Mouse (Mus musculus) erythroblast, embryonic 14.5 days (primary cell): Measurements from ENCODE around the gene Cldn18. TPM values are rescaled to one million over a fixed set of nuclear protein-coding genes. Genes with fewer than 3 reads are reported as not detected.

Experiments
- H3K27me3 ChIP-seq: 2 replicates; pipeline ENCODE4 v1.6.1; 2012; ENCODE audit warnings: inconsistent platforms; ENCODE audit not compliant: control insufficient read depth
- H3K36me3 ChIP-seq: 2 replicates; pipeline ENCODE4 v1.6.1; 2012; ENCODE audit warnings: mild to moderate bottlenecking, inconsistent platforms; ENCODE audit not compliant: control insufficient read depth
- H3K4me1 ChIP-seq: 2 replicates; pipeline ENCODE4 v1.6.1; 2012; ENCODE audit warnings: inconsistent platforms; ENCODE audit not compliant: control insufficient read depth
- H3K4me3 ChIP-seq: replicated peaks from 2 replicates; pipeline ENCODE3; 2012; ENCODE audit warnings: moderate library complexity, mild to moderate bottlenecking, inconsistent platforms
- H3K9me3 ChIP-seq: 2 replicates; pipeline ENCODE4 v1.6.1; 2012; ENCODE audit warnings: low read length, inconsistent platforms, mixed read lengths; ENCODE audit not compliant: control insufficient read depth
- GATA1 ChIP-seq: IDR thresholded peaks from 2 replicates; pipeline ENCODE4 v1.6.1; 2012; ENCODE audit warnings: low read length, inconsistent platforms, mixed read lengths
- TAL1 ChIP-seq: IDR thresholded peaks from 3 replicates; pipeline ENCODE4 v1.6.1; 2012; ENCODE audit warnings: low read length, inconsistent platforms, mixed read lengths
- polyA plus RNA-seq: library from polyadenylated mRNA; stranded (reverse); fragments of >175 nt; gene quantifications from 2 replicates; pipeline ENCODE4 v1.2.3, GENCODE M21; 2012

Gene Cldn18
- polyA plus RNA-seq, 1 experiment: not detected

DNA sequence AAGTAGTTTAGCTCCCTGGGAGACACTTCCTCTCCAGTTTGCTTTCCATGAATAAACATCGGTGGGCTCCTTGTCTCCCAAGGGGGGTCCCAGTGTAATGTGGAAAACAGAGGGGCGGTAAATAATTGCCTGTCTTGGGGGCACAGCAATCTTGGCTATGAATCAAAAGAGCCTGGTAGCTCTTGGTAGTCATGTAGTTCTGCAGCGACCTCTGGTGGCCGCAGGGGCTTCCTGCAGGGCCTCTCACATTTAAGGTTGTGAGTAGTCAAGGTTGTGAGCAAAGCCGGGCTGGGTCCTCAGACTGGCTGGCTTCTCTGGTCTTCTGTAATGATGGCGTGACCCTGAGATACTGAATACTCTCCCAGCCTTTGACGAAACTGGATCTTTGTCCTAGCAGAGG, 54.7 kb downstream of the Cldn18 start:
- TF ChIP-seq GATA1 (no peak), TAL1 (no peak)
- H3K27me3 ChIP-seq: no peaks in the 10 kb centered on the region
- no peaks in the 10 kb centered on the region for H3K4me1 ChIP-seq
- no peaks in the 10 kb centered on the region for H3K9me3 ChIP-seq
- H3K4me3 ChIP-seq: no peak overlapping the region
- no peaks in the 10 kb centered on the region for H3K36me3 ChIP-seq

GRCm38 (mm10) chr9:99661606-99662166, 55.4 kb downstream of the Cldn18 start:
- Histone ChIP-seq H3K27me3 (no peaks in the 10 kb centered on the region), H3K36me3 (no peaks in the 10 kb centered on the region)

GRCm38 (mm10) chr9:99660756-99661155, 56.3 kb downstream of the Cldn18 start:
- H3K9me3 ChIP-seq: no peaks in the 10 kb centered on the region
- no peaks in the 10 kb centered on the region for H3K27me3 ChIP-seq
- H3K4me1 ChIP-seq: no peaks in the 10 kb centered on the region
- no peak for TF ChIP-seq TAL1
- no peak for TF ChIP-seq GATA1
- H3K36me3 ChIP-seq: no peaks in the 10 kb centered on the region
- H3K4me3 ChIP-seq: no peak overlapping the region

More at GRCm38 (mm10) chr9:99661606-99662166, 55.4 kb downstream of the Cldn18 start:
- H3K4me3 ChIP-seq: no peak overlapping the region
- H3K9me3 ChIP-seq: no peaks in the 10 kb centered on the region
- TF ChIP-seq TAL1 (no peak), GATA1 (no peak)
- no peaks in the 10 kb centered on the region for H3K4me1 ChIP-seq

GRCm38 (mm10) chr9:99646102-99646501, 71.0 kb downstream of the Cldn18 start:
- H3K9me3 ChIP-seq: no peaks in the 10 kb centered on the region
- TF ChIP-seq GATA1 (no peak), TAL1 (no peak)
- no peaks in the 10 kb centered on the region for H3K4me1 ChIP-seq
- H3K36me3 ChIP-seq: no peaks in the 10 kb centered on the region
- no peak overlapping the region for H3K4me3 ChIP-seq
- H3K27me3 ChIP-seq: no peaks in the 10 kb centered on the region

- Histone ChIP-seq H3K4me3 (no peak overlapping the region), H3K4me1 (no peaks in the 10 kb centered on the region), H3K36me3 (no peaks in the 10 kb centered on the region), H3K27me3 (no peaks in the 10 kb centered on the region), H3K9me3 (no peaks in the 10 kb centered on the region)
- TF ChIP-seq GATA1: no peak
- TF ChIP-seq TAL1: no peak
Observed at GRCm38 (mm10) chr9:99645416-99645815, 71.7 kb downstream of the Cldn18 start.

DNA sequence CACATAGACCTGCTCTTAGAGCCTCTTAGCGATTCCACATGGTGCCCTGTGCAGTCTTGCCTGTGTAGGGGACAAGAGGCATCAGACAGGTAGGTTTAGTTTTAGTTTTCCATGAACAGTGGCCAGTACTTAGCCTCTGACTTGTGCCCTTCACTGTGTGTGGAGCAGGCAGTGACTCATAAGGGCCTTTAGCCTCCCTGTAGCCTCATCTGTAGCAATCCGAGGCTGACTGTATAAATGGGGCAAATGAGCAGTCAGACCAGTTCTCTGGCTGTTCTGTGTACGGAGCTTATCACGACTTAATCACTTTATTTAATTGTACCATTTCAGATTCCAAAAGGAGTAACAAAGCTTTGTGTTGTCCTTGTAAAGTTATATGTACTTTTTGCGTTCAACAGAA, 77.1 kb downstream of the Cldn18 start:
- Histone ChIP-seq H3K4me3 (no peak overlapping the region), H3K27me3 (no peaks in the 10 kb centered on the region), H3K36me3 (no peaks in the 10 kb centered on the region), H3K4me1 (no peaks in the 10 kb centered on the region), H3K9me3 (no peaks in the 10 kb centered on the region)
- TF ChIP-seq GATA1: no peak
- TF ChIP-seq TAL1: no peak

Other genes starting within 250 kb of the Cldn18 start
- gene Armc8, start 148.4 kb downstream of the Cldn18 start, polyA plus RNA-seq: 0.19 and 0.24 TPM in 2 replicates
- 2.1 TPM in 2 replicates for gene Dbr1, start 141.5 kb downstream of the Cldn18 start, polyA plus RNA-seq
- not detected in 2 replicates for gene A4gnt, start 104.8 kb downstream of the Cldn18 start, polyA plus RNA-seq
- 0.02 TPM in 1 of 2 replicates, not detected in the other for gene Dzip1l, start 87.8 kb downstream of the Cldn18 start, polyA plus RNA-seq
- not detected in 2 replicates for gene Sox14, start 158.9 kb upstream of the Cldn18 start, polyA plus RNA-seq